In the genomic region with DNA sequence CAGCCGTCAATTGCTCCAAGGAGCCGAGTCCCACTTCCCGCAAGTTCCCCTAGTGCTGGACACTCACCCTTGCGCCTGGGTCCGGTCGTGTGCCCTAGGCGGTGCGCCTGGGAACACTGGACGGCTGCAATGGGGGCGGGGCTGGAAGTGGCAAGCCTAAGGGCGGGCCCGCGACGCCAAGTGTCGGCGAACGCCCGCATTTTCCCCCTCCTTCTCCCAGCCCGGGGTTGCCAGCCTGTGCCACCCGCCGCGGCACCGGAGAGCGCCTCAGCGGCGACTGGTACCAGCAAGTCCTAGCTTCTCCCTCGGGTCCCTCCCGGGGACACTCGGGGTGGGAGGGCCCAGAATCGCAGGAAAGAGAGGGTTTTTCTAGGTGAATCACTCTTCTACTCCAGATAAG, we compare ENCODE assay signal across 8 mouse cellular contexts. TPM values are rescaled to one million over a fixed set of nuclear protein-coding genes. Genes with fewer than 3 reads are reported as not detected.
DNase-seq lines count a peak whose midpoint lies in the region; ATAC-seq and TF ChIP-seq lines count a peak whose summit lies in the region.

A gene (minus strand): TSS at position 118 of the 400 bp plus-strand sequence.

- no peak for TF ChIP-seq CTCF in lung, postnatal 0 days (IDR thresholded peaks at IDR 0.05)

- ATAC-seq in heart, embryonic 12.5 days (ENCODE audit: insufficient number of reproducible peaks, low FRiP score), result 0 out of 2 replicates have a peak, but pooled peaks have one; percentile 22
- no peak for ATAC-seq in heart, embryonic 14.5 days (ENCODE audit: insufficient number of reproducible peaks, insufficient read depth, low FRiP score, low read depth)
- ATAC-seq in lung, postnatal 0 days, result peak; percentile 77

- under 1% methylated on average over 30 of the region's 30 CpGs for WGBS in heart, embryonic 12.5 days
- WGBS in heart, embryonic 14.5 days, result 1% methylated on average over 30 of the region's 30 CpGs
- WGBS in lung, postnatal 0 days, result under 1% methylated on average over 22 of the region's 30 CpGs

- H3K27ac ChIP-seq in heart, embryonic 12.5 days (ENCODE audit: poor library complexity, severe bottlenecking), result no peak within 1 kb of the TSS
- H3K27ac ChIP-seq in heart, embryonic 14.5 days (replicated peaks in 1 of 2; ENCODE audit: control insufficient read depth in 1 of 2, insufficient read depth in 1 of 2, low read depth in 2 of 2, low read length in 2 of 2), result no peak within 1 kb of the TSS
- no peak within 1 kb of the TSS for H3K27ac ChIP-seq in lung, postnatal 0 days (ENCODE audit: low read length)

- peaks cover 94% of the 10 kb centered on the region for H3K27me3 ChIP-seq in heart, embryonic 12.5 days (replicated peaks)
- peaks cover 81% of the 10 kb centered on the region for H3K27me3 ChIP-seq in heart, embryonic 14.5 days (ENCODE audit: control insufficient read depth, insufficient read depth, low read length)
- H3K27me3 ChIP-seq in lung, postnatal 0 days (replicated peaks; ENCODE audit: insufficient read depth, low read length), result peaks cover 46% of the 10 kb centered on the region

- H3K4me1 ChIP-seq in heart, embryonic 12.5 days (replicated peaks), result peaks cover 24% of the 10 kb centered on the region
- peaks cover 0 to 19% of the 10 kb centered on the region in 2 experiments; a peak in 2 of 4 replicates for H3K4me1 ChIP-seq in heart, embryonic 14.5 days (ENCODE audit: control insufficient read depth in 2 of 2, insufficient read depth in 2 of 2, low read length in 2 of 2)
- peaks cover 10% of the 10 kb centered on the region; the same call in 1 of the 2 replicates for H3K4me1 ChIP-seq in lung, postnatal 0 days (ENCODE audit: insufficient read depth, low read depth, low read length)

- no peaks in the 10 kb centered on the region for H3K9me3 ChIP-seq in heart, embryonic 12.5 days (replicated peaks)
- H3K9me3 ChIP-seq in heart, embryonic 14.5 days (ENCODE audit: control insufficient read depth, low read length), result no peaks in the 10 kb centered on the region
- no peaks in the 10 kb centered on the region for H3K9me3 ChIP-seq in lung, postnatal 0 days (ENCODE audit: low read length)

- H3K36me3 ChIP-seq in heart, embryonic 12.5 days, result no peaks in the 10 kb centered on the region
- H3K36me3 ChIP-seq in heart, embryonic 14.5 days (ENCODE audit: control insufficient read depth, insufficient read depth, low read length), result no peaks in the 10 kb centered on the region
- H3K36me3 ChIP-seq in lung, postnatal 0 days (ENCODE audit: insufficient read depth, low read length), result no peaks in the 10 kb centered on the region

- peak within 1 kb of the TSS; percentile 73 for H3K4me2 ChIP-seq in heart, embryonic 12.5 days
- peak within 1 kb of the TSS; percentile 64 for H3K4me2 ChIP-seq in heart, embryonic 14.5 days (ENCODE audit: low read length)
- peak within 1 kb of the TSS; percentile 47 for H3K4me2 ChIP-seq in lung, postnatal 0 days (replicated peaks; ENCODE audit: low read depth, low read length)

- H3K4me3 ChIP-seq in heart, embryonic 12.5 days, result peak within 1 kb of the TSS; percentile 47
- H3K4me3 ChIP-seq in heart, embryonic 14.5 days (ENCODE audit: control insufficient read depth in 1 of 2, insufficient read depth in 1 of 2, low read depth in 1 of 2, low read length in 2 of 2), result peak within 1 kb of the TSS; percentile 26 to 37; a peak in 3 of 4 replicates
- H3K4me3 ChIP-seq in lung, postnatal 0 days (ENCODE audit: low read depth, low read length), result peak within 1 kb of the TSS; percentile 24

- DNase-seq in heart, postnatal 25 days (ENCODE audit: low spot score), result no peak
- peak; percentile 76 to 78 for DNase-seq in adrenal gland, postnatal 36 days
- DNase-seq in kidney, postnatal 14 days, result peak; percentile 66
- peak; percentile 64 for DNase-seq in lung, postnatal 0 days (ENCODE audit: low spot score)
- DNase-seq in B cell, adult 2 months, result no peak
- no peak for DNase-seq in ovary, postnatal 14 days (ENCODE audit: low spot score)

- no peak for TF ChIP-seq EP300 in lung, postnatal 0 days (IDR thresholded peaks at IDR 0.05)

- intact Hi-C loops in heart, postnatal 25 days (cut with DNase I), result no loop called here

- peak within 1 kb of the TSS; percentile 59 for H3K9ac ChIP-seq in heart, embryonic 12.5 days
- peak within 1 kb of the TSS; percentile 21; the same call in 1 of the 2 replicates for H3K9ac ChIP-seq in heart, embryonic 14.5 days (ENCODE audit: low read length)
- no peak within 1 kb of the TSS for H3K9ac ChIP-seq in lung, postnatal 0 days (replicated peaks; ENCODE audit: low read depth)

RNA-seq across cellular contexts. Expression of the gene that starts here (rescaled TPM):
- polyA plus RNA-seq in heart, embryonic 12.5 days (2016; fragmentation: Nextera tagmentation; extraction: Ambion mirVana), result 0.10 and 0.19 TPM in 2 replicates
- under 1 TPM; 0.70 to 0.78 TPM for total RNA-seq in heart, postnatal 25 days (2021)
- under 1 TPM in 1 of 2 experiments, not detected in 1; 0.99 TPM for total RNA-seq in adrenal gland, postnatal 36 days (2021)
- polyA plus RNA-seq in heart, embryonic 14.5 days (2014; fragmentation: Nextera tagmentation; extraction: Ambion mirVana), result 0.18 and 0.26 TPM in 2 replicates
- 0.12 and 0.13 TPM in 2 replicates for polyA plus RNA-seq in lung, postnatal 0 days (2015; fragmentation: Nextera tagmentation; extraction: Ambion mirVana)

Comparison
In these comparisons a context has a peak if more than half of its experiments do, and no peak if none do; other contexts are left out.
1. Peak in ATAC-seq, H3K4me3 ChIP-seq, H3K9ac ChIP-seq and H3K4me2 ChIP-seq in heart, embryonic 12.5 days; RNA of the gene not detected or under 1 TPM.
2. Peak in DNase-seq in adrenal gland, postnatal 36 days; RNA of the gene not detected or under 1 TPM.
3. Peak in DNase-seq, ATAC-seq, H3K4me3 ChIP-seq and H3K4me2 ChIP-seq in lung, postnatal 0 days; RNA of the gene not detected or under 1 TPM.